Mouse (Mus musculus): ENCODE data around the gene Dpp8. TPM values are rescaled to one million over a fixed set of nuclear protein-coding genes. Genes with fewer than 3 reads are reported as not detected.
A peak's percentile ranks its signal among the peaks of the same experiment; 100 is the strongest.
"Not testable (repeated sequence)": the region's sequence is repeated elsewhere in the genome, so short reads cannot be mapped to it uniquely, and the experiment has no call there.

The Dpp8 gene
- polyA plus RNA-seq, 1 experiment from 2014 or later: 23.2 TPM

GRCm38 (mm10) chr9:64995464-64995863 lies 36.8 kb upstream of the Dpp8 start:
- H3K9ac ChIP-seq (ENCODE audit: low read depth, low read length); H3K4me3 ChIP-seq (replicated peaks; ENCODE audit: low read depth, low read length); H3K27me3 ChIP-seq (ENCODE audit: insufficient read depth, low read length); H3K27ac ChIP-seq; H3K4me2 ChIP-seq (ENCODE audit: low read length); ATAC-seq (replicated peaks; ENCODE audit: low FRiP score, low read depth); H3K4me1 ChIP-seq (replicated peaks; ENCODE audit: insufficient read depth, low read length); H3K9me3 ChIP-seq (replicated peaks; ENCODE audit: low read length); DNase-seq (ENCODE audit: low spot score): not testable (repeated sequence)
- peak; percentile 23; the same call in 1 of the 2 replicates for TF ChIP-seq CTCF (IDR thresholded peaks at IDR 0.05; ENCODE audit: low read depth)
- WGBS: 91% methylated on average over 1 of the region's 1 CpGs
- peaks cover 13% of the 10 kb centered on the region; the same call in 1 of the 2 replicates for H3K36me3 ChIP-seq (ENCODE audit: insufficient read depth, low read length)

GRCm38 (mm10) chr9:65001481-65001880 lies 30.7 kb upstream of the Dpp8 start:
- WGBS: 82% methylated on average over 4 of the region's 4 CpGs
- H3K4me2 ChIP-seq (ENCODE audit: low read length): no peak overlapping the region
- H3K27ac ChIP-seq: no peak overlapping the region
- no peak overlapping the region for H3K4me3 ChIP-seq (replicated peaks; ENCODE audit: low read depth, low read length)
- DNase-seq (ENCODE audit: low spot score) (no peak), ATAC-seq (replicated peaks; ENCODE audit: low FRiP score, low read depth) (no peak)
- no peaks in the 10 kb centered on the region for H3K9me3 ChIP-seq (replicated peaks; ENCODE audit: low read length)
- no peaks in the 10 kb centered on the region for H3K4me1 ChIP-seq (replicated peaks; ENCODE audit: insufficient read depth, low read length)
- no peaks in the 10 kb centered on the region for H3K27me3 ChIP-seq (ENCODE audit: insufficient read depth, low read length)
- H3K9ac ChIP-seq (ENCODE audit: low read depth, low read length): no peak overlapping the region
- no peak for TF ChIP-seq CTCF (IDR thresholded peaks at IDR 0.05; ENCODE audit: low read depth)
- peaks cover 40% of the 10 kb centered on the region; the same call in 1 of the 2 replicates for H3K36me3 ChIP-seq (ENCODE audit: insufficient read depth, low read length)

- Histone ChIP-seq H3K36me3 (ENCODE audit: insufficient read depth, low read length) (peaks cover 29% of the 10 kb centered on the region; the same call in 1 of the 2 replicates), H3K9me3 (replicated peaks; ENCODE audit: low read length) (no peaks in the 10 kb centered on the region), H3K9ac (ENCODE audit: low read depth, low read length) (no peak overlapping the region), H3K27ac (no peak overlapping the region), H3K27me3 (ENCODE audit: insufficient read depth, low read length) (no peaks in the 10 kb centered on the region), H3K4me2 (ENCODE audit: low read length) (no peak overlapping the region), H3K4me1 (replicated peaks; ENCODE audit: insufficient read depth, low read length) (no peaks in the 10 kb centered on the region), H3K4me3 (replicated peaks; ENCODE audit: low read depth, low read length) (no peak overlapping the region)
- ATAC-seq (replicated peaks; ENCODE audit: low FRiP score, low read depth): no peak
- WGBS: 93% methylated on average over 8 of the region's 8 CpGs
- TF ChIP-seq CTCF (IDR thresholded peaks at IDR 0.05; ENCODE audit: low read depth): no peak
- no peak for DNase-seq (ENCODE audit: low spot score)
These were observed 26.5 kb upstream of the Dpp8 start for GRCm38 (mm10) chr9:65005737-65006136.

- Histone ChIP-seq H3K36me3 (ENCODE audit: insufficient read depth, low read length) (peaks cover 10% of the 10 kb centered on the region; the same call in 1 of the 2 replicates), H3K4me3 (replicated peaks; ENCODE audit: low read depth, low read length) (no peak overlapping the region), H3K4me2 (ENCODE audit: low read length) (no peak overlapping the region), H3K9ac (ENCODE audit: low read depth, low read length) (no peak overlapping the region), H3K9me3 (replicated peaks; ENCODE audit: low read length) (no peaks in the 10 kb centered on the region), H3K27ac (no peak overlapping the region), H3K4me1 (replicated peaks; ENCODE audit: insufficient read depth, low read length) (peaks cover 4% of the 10 kb centered on the region; the same call in 1 of the 2 replicates), H3K27me3 (ENCODE audit: insufficient read depth, low read length) (no peaks in the 10 kb centered on the region)
- TF ChIP-seq CTCF (IDR thresholded peaks at IDR 0.05; ENCODE audit: low read depth): no peak
- DNase-seq (ENCODE audit: low spot score) (no peak), ATAC-seq (replicated peaks; ENCODE audit: low FRiP score, low read depth) (no peak)
- WGBS: 57% methylated on average over 8 of the region's 8 CpGs
These were observed 21.6 kb upstream of the Dpp8 start for GRCm38 (mm10) chr9:65010632-65011031.

- DNase-seq (ENCODE audit: low spot score) (peak; percentile 14), ATAC-seq (replicated peaks; ENCODE audit: low FRiP score, low read depth) (no peak)
- no peaks in the 10 kb centered on the region for H3K27me3 ChIP-seq (ENCODE audit: insufficient read depth, low read length)
- no peak overlapping the region for H3K4me3 ChIP-seq (replicated peaks; ENCODE audit: low read depth, low read length)
- TF ChIP-seq CTCF (IDR thresholded peaks at IDR 0.05; ENCODE audit: low read depth): peak; percentile 53
- H3K9me3 ChIP-seq (replicated peaks; ENCODE audit: low read length): no peaks in the 10 kb centered on the region
- no peak overlapping the region for H3K9ac ChIP-seq (ENCODE audit: low read depth, low read length)
- H3K4me2 ChIP-seq (ENCODE audit: low read length): no peak overlapping the region
- no peak overlapping the region for H3K27ac ChIP-seq
- WGBS: 60% methylated on average over 6 of the region's 6 CpGs
- 0 out of 2 replicates have a peak, but pooled peaks cover 3% of the 10 kb centered on the region for H3K36me3 ChIP-seq (ENCODE audit: insufficient read depth, low read length)
- H3K4me1 ChIP-seq (replicated peaks; ENCODE audit: insufficient read depth, low read length): peaks cover 8% of the 10 kb centered on the region; the same call in 1 of the 2 replicates
These were observed 20.9 kb upstream of the Dpp8 start for GRCm38 (mm10) chr9:65011304-65011703.

- H3K9ac ChIP-seq (ENCODE audit: low read depth, low read length): no peak overlapping the region
- DNase-seq (ENCODE audit: low spot score) (no peak), ATAC-seq (replicated peaks; ENCODE audit: low FRiP score, low read depth) (no peak)
- no peaks in the 10 kb centered on the region for H3K27me3 ChIP-seq (ENCODE audit: insufficient read depth, low read length)
- no peak for TF ChIP-seq CTCF (IDR thresholded peaks at IDR 0.05; ENCODE audit: low read depth)
- 46% methylated on average over 7 of the region's 7 CpGs for WGBS
- no peak overlapping the region for H3K4me2 ChIP-seq (ENCODE audit: low read length)
- H3K4me3 ChIP-seq (replicated peaks; ENCODE audit: low read depth, low read length): no peak overlapping the region
- no peak overlapping the region for H3K27ac ChIP-seq
- no peaks in the 10 kb centered on the region for H3K9me3 ChIP-seq (replicated peaks; ENCODE audit: low read length)
- no peaks in the 10 kb centered on the region for H3K36me3 ChIP-seq (ENCODE audit: insufficient read depth, low read length)
- peaks cover 8% of the 10 kb centered on the region; the same call in 1 of the 2 replicates for H3K4me1 ChIP-seq (replicated peaks; ENCODE audit: insufficient read depth, low read length)
These were observed 16.6 kb upstream of the Dpp8 start for GRCm38 (mm10) chr9:65015461-65016222.
